Mouse (Mus musculus): Measurements from ENCODE around the gene Vsig2. TPM values are rescaled to one million over a fixed set of nuclear protein-coding genes. Genes with fewer than 3 reads are reported as not detected.
A peak's percentile ranks its signal among the peaks of the same experiment; 100 is the strongest.

Gene Vsig2
- polyA plus RNA-seq, 1 experiment = 3.7 TPM

GRCm38 (mm10) chr9:37525461-37525860 lies 13.6 kb upstream of the Vsig2 start:
- H3K4me1 ChIP-seq (ENCODE audit: control insufficient read depth, insufficient read depth, insufficient read length) = 0 out of 2 replicates have a peak, but pooled peaks cover 2% of the 10 kb centered on the region
- no peak for DNase-seq (ENCODE audit: low read depth in 1 of 2, low spot score in 2 of 2)
- peaks cover 3% of the 10 kb centered on the region; the same call in 1 of the 2 replicates for H3K27me3 ChIP-seq (ENCODE audit: control insufficient read depth, insufficient read depth, low read length)
- 93% methylated on average over 2 of the region's 2 CpGs for WGBS
- peaks cover 9% of the 10 kb centered on the region for H3K36me3 ChIP-seq (ENCODE audit: control insufficient read depth, insufficient read depth, low read length)
- no peak overlapping the region for H3K27ac ChIP-seq (ENCODE audit: insufficient read depth, low read length)
- no peak overlapping the region for H3K4me3 ChIP-seq (ENCODE audit: extremely low read depth, insufficient read depth, insufficient read length)
- TF ChIP-seq CTCF (IDR thresholded peaks at IDR 0.05; ENCODE audit: extremely low read depth, insufficient read depth, insufficient read length, insufficient replicate concordance) = no peak
- no peak for TF ChIP-seq POLR2A (IDR thresholded peaks at IDR 0.05; ENCODE audit: low read depth, low read length)

DNA sequence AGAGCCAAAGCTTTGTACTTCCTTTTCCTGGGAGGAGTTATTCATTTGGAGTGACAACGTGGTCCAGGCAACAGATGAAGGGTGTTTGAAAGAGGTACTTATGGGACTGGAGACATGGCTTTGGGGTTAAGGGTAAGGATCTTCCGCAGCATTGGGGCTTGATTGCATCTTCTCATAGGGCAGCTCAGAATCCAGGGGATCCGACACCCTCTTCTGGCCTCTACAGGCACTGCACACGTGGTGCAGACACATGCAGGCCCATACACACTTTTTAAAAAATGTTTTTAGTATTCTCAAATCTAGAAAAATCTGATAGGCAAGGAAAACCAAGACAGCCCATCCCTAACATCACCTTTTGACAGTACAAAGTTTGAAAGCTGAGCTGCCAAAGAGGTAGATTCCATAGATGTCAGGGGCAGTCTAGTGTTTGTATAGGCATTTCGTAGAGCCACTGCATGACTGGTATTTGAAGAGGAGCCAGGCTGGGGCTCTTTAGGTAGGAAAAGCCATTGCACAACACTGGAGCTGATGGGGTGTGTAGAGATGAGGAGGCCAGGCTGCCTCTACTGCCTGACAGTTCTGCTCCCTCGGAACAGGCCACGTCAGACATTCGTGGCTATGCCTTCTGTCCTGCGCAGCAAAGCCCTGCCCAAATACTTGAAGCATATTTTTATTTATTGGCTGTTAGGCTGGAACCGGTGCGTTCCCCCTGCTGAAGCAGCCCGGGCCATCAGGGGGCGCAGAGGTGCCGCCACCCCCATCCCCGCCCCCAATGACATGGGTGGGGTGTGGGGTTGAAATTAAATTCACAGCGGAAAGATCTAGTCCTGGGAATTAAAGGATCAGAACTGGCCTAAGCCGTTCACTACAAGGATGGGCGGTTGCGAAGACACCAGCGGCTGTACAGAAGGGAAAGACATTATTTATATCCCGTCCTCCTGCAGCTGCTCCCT lies 12.3 kb upstream of the Vsig2 start:
- H3K4me3 ChIP-seq (ENCODE audit: extremely low read depth, insufficient read depth, insufficient read length) = no peak overlapping the region
- 30% methylated on average over 21 of the region's 21 CpGs for WGBS
- H3K27me3 ChIP-seq (ENCODE audit: control insufficient read depth, insufficient read depth, low read length) = peaks cover 7% of the 10 kb centered on the region
- no peak for DNase-seq (ENCODE audit: low read depth in 1 of 2, low spot score in 2 of 2)
- H3K4me1 ChIP-seq (ENCODE audit: control insufficient read depth, insufficient read depth, insufficient read length) = peaks cover 4% of the 10 kb centered on the region; the same call in 1 of the 2 replicates
- TF ChIP-seq CTCF (IDR thresholded peaks at IDR 0.05; ENCODE audit: extremely low read depth, insufficient read depth, insufficient read length, insufficient replicate concordance) (0 out of 2 replicates have a peak, but pooled peaks have one; percentile 2), POLR2A (IDR thresholded peaks at IDR 0.05; ENCODE audit: low read depth, low read length) (no peak)
- H3K36me3 ChIP-seq (ENCODE audit: control insufficient read depth, insufficient read depth, low read length) = peaks cover 9% of the 10 kb centered on the region
- H3K27ac ChIP-seq (ENCODE audit: insufficient read depth, low read length) = no peak overlapping the region

DNA sequence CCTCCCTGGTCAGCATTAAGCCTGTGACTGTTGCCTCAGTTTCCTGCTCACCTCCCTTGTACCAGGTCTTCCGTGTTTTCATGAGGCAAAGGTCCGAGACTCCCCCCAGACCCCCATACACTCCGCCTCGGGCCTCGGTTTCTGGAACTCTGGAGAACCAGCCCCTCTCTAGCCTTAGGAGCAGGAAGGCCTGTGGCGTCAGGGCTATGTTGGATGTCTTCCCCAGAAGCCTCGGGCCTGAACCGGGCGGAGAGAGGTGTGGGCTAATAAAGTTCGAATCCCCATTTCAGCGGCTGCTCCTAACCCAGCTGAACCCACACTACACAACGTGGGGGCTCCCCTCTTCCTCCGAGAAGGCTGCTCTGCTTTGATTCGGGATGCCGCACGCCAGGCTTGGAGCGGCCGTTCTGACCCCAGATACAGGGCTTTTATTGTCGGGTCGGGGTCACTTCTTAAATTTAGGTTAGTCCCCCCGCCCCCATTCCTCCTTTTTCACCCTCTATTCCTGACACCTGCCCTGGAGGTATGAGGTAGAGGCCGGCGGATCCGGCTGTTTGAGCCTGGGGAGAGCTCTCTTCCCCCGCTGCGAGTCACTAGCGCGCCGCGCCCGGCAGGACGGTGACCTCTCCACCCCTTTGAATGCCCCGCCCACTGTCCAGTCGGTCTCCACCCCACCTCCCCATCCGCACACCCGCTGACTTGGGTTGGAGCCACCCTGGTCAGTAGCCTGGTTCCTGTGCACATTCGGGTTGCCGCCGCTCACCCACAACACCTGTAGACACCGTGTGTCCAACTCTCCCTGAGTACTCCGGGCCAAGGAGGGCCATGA lies 11.4 kb upstream of the Vsig2 start, which contains the start of gene Esam:
TSS of gene Esam (plus strand) at position 683 of the 829 bp plus-strand sequence.
- Histone ChIP-seq H3K27ac (ENCODE audit: insufficient read depth, low read length) (0 out of 2 replicates have a peak within 1 kb of the TSS, but pooled peaks have one; percentile 0), H3K36me3 (ENCODE audit: control insufficient read depth, insufficient read depth, low read length) (peaks cover 9% of the 10 kb centered on the region), H3K27me3 (ENCODE audit: control insufficient read depth, insufficient read depth, low read length) (peaks cover 7% of the 10 kb centered on the region), H3K4me1 (ENCODE audit: control insufficient read depth, insufficient read depth, insufficient read length) (peaks cover 4% of the 10 kb centered on the region; the same call in 1 of the 2 replicates), H3K4me3 (ENCODE audit: extremely low read depth, insufficient read depth, insufficient read length) (peak within 1 kb of the TSS; percentile 29; the same call in 1 of the 2 replicates)
- 11% methylated on average over 41 of the region's 41 CpGs for WGBS
- no peak for DNase-seq (ENCODE audit: low read depth in 1 of 2, low spot score in 2 of 2)
- no peak for TF ChIP-seq CTCF (IDR thresholded peaks at IDR 0.05; ENCODE audit: extremely low read depth, insufficient read depth, insufficient read length, insufficient replicate concordance)

- DNase-seq (ENCODE audit: low read depth in 1 of 2, low spot score in 2 of 2) = no peak
- Histone ChIP-seq H3K4me1 (ENCODE audit: control insufficient read depth, insufficient read depth, insufficient read length) (peaks cover 4% of the 10 kb centered on the region; the same call in 1 of the 2 replicates), H3K27me3 (ENCODE audit: control insufficient read depth, insufficient read depth, low read length) (peaks cover 7% of the 10 kb centered on the region), H3K4me3 (ENCODE audit: extremely low read depth, insufficient read depth, insufficient read length) (peak overlapping the region; percentile 29; the same call in 1 of the 2 replicates), H3K36me3 (ENCODE audit: control insufficient read depth, insufficient read depth, low read length) (peaks cover 2% of the 10 kb centered on the region; the same call in 1 of the 2 replicates), H3K27ac (ENCODE audit: insufficient read depth, low read length) (no peak overlapping the region)
- WGBS = 47% methylated on average over 9 of the region's 9 CpGs
- TF ChIP-seq POLR2A (IDR thresholded peaks at IDR 0.05; ENCODE audit: low read depth, low read length) (no peak), CTCF (IDR thresholded peaks at IDR 0.05; ENCODE audit: extremely low read depth, insufficient read depth, insufficient read length, insufficient replicate concordance) (no peak)
Measured at GRCm38 (mm10) chr9:37528225-37528970, 10.7 kb upstream of the Vsig2 start.

- H3K27me3 ChIP-seq (ENCODE audit: control insufficient read depth, insufficient read depth, low read length) = peaks cover 7% of the 10 kb centered on the region
- TF ChIP-seq CTCF (IDR thresholded peaks at IDR 0.05; ENCODE audit: extremely low read depth, insufficient read depth, insufficient read length, insufficient replicate concordance) (peak; percentile 35; the same call in 1 of the 2 replicates), POLR2A (IDR thresholded peaks at IDR 0.05; ENCODE audit: low read depth, low read length) (no peak)
- H3K4me1 ChIP-seq (ENCODE audit: control insufficient read depth, insufficient read depth, insufficient read length) = peaks cover 4% of the 10 kb centered on the region; the same call in 1 of the 2 replicates
- no peaks in the 10 kb centered on the region for H3K36me3 ChIP-seq (ENCODE audit: control insufficient read depth, insufficient read depth, low read length)
- peak in 1 of 2 experiments; percentile 26 for DNase-seq (ENCODE audit: low read depth in 1 of 2, low spot score in 2 of 2)
- H3K4me3 ChIP-seq (ENCODE audit: extremely low read depth, insufficient read depth, insufficient read length) = peak overlapping the region; percentile 32; the same call in 1 of the 2 replicates
- H3K27ac ChIP-seq (ENCODE audit: insufficient read depth, low read length) = peak overlapping the region; percentile 37
- 3% methylated on average over 32 of the region's 32 CpGs for WGBS
Measured at GRCm38 (mm10) chr9:37530031-37530887, 8.8 kb upstream of the Vsig2 start.

Measured in spleen, adult 2 months (tissue).